Mouse (Mus musculus) thymus, adult 2 months (tissue): ENCODE measurements around the gene Rasd1.

Experiments
- CTCF ChIP-seq: fragments of 200-500 bp; IDR thresholded peaks from 2 replicates; pipeline ENCODE4 v1.5.1; 2012; ENCODE audit warnings: mild to moderate bottlenecking, control low read depth, low read length, moderate library complexity, borderline replicate concordance; ENCODE audit not compliant: control insufficient read depth, poor library complexity, insufficient read depth; ENCODE audit errors: extremely low read depth
- POLR2A ChIP-seq: fragments of 200-500 bp; IDR thresholded peaks from 2 replicates; pipeline ENCODE4 v1.6.1; 2012; ENCODE audit warnings: mild to moderate bottlenecking, low read length, control low read depth, moderate library complexity; ENCODE audit not compliant: control insufficient read depth, poor library complexity, insufficient read depth; ENCODE audit errors: extremely low read depth

DNA sequence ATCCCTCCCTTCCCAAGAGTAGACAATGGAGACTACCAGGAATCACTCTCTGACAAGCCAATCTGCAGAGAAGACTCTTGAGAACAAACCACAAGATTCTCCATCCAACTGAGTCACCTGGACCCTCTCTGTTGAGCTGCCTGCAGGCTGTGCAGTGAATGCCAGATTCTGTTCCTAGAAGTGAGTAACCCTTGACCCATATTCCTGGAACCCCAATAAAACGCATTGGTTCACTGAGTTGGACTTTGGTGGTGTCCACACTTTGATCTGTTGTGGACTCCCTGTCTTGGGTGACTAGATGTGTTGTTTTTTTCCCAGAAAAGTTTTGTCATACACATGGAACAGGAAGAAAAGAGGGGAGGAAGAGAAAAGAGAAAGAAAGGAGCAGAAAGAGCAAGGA, 24.9 kb downstream of the Rasd1 start:
- no peak for TF ChIP-seq POLR2A
- no peak for TF ChIP-seq CTCF
